In the genomic region with DNA sequence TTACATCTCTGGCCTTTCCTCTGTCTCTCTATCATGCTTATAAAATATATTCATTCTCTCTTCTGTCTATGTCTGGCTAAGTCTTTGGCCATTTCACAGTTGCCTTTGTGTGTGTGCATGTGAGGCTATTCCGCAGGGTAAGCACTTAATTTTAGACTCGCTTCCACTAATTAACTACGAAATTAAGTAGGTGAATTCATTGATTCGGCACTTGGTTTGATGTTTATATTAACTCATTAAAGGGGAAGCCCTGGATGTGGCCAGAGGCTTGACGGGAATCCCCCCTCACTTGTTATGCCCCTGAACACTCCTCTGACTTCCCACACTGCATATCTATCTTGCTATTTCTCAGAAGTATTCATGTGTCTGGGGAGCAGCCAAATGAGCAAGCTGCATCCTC, we compare ENCODE assay signal across 26 mouse cellular contexts.
A peak's percentile ranks its signal among the peaks of the same experiment; 100 is the strongest.
DNase-seq lines count a peak whose midpoint lies in the region; ATAC-seq and TF ChIP-seq lines count a peak whose summit lies in the region.
"Had no signal": no experiment of that assay in that cellular context is flagged by ENCODE, and none has a peak within 500 bp of the region (broad histone marks: within the 10 kb centered on the region; RNA-seq: fewer than 3 reads in every experiment).

No protein-coding gene starts in this region.

- no peak for TF ChIP-seq CTCF in left cerebral cortex, adult 2 months (IDR thresholded peaks at IDR 0.05)

- DNase-seq in hindbrain, embryonic 10.5 days (ENCODE audit: low spot score), result no peak
- DNase-seq in Muller cell, postnatal 12 days (ENCODE audit: inconsistent ontology term), result peak; percentile 60
- no peak for DNase-seq in hindbrain, embryonic 14.5 days (ENCODE audit: low spot score)
- no peak for DNase-seq in left cerebral cortex, adult 2 months (ENCODE audit: extremely low spot score in 1 of 2, low spot score in 2 of 2)
- DNase-seq in thymus, adult 18-20 months, result no peak
- DNase-seq: adrenal gland, adult 2 months; B cell, adult 2 months; cerebellum, adult 8-10 months; gastrocnemius, postnatal 36 days; heart, postnatal 4 days; kidney, adult 8-10 months; kidney, postnatal 10 days; liver, postnatal 0 days; thymus, adult 2 months; thymus, postnatal 4 days had no signal

- 51% methylated on average over 5 of the region's 5 CpGs for WGBS in hindbrain, embryonic 12.5 days
- 75% methylated on average over 5 of the region's 5 CpGs for WGBS in hindbrain, embryonic 10.5 days
- WGBS in hindbrain, embryonic 14.5 days, result 36% methylated on average over 5 of the region's 5 CpGs
- WGBS in neural tube, embryonic 13.5 days, result 36% methylated on average over 5 of the region's 5 CpGs

- peak; percentile 43; the same call in 1 of the 2 replicates for ATAC-seq in hindbrain, embryonic 12.5 days (ENCODE audit: low FRiP score)
- ATAC-seq in hindbrain, embryonic 14.5 days (ENCODE audit: low FRiP score), result peak; percentile 76; the same call in 1 of the 2 replicates
- ATAC-seq in neural tube, embryonic 13.5 days (ENCODE audit: low read depth), result peak; percentile 75
- ATAC-seq: intestine, embryonic 15.5 days; liver, postnatal 0 days; lung, postnatal 0 days had no signal

- H3K4me2 ChIP-seq in hindbrain, embryonic 12.5 days (replicated peaks), result no peak overlapping the region
- 0 out of 2 replicates have a peak overlapping the region, but pooled peaks have one; percentile 3 for H3K4me2 ChIP-seq in hindbrain, embryonic 14.5 days (replicated peaks)
- H3K4me2 ChIP-seq in neural tube, embryonic 13.5 days, result peak overlapping the region; percentile 18; the same call in 1 of the 2 replicates
- H3K4me2 ChIP-seq: heart, embryonic 15.5 days; intestine, embryonic 15.5 days; limb, embryonic 12.5 days; liver, embryonic 11.5 days had no signal

- H3K27ac ChIP-seq in hindbrain, embryonic 12.5 days, result 0 out of 2 replicates have a peak overlapping the region, but pooled peaks have one; percentile 2
- H3K27ac ChIP-seq in hindbrain, embryonic 10.5 days, result no peak overlapping the region
- H3K27ac ChIP-seq in hindbrain, embryonic 14.5 days, result peak overlapping the region; percentile 41
- H3K27ac ChIP-seq in neural tube, embryonic 13.5 days (replicated peaks), result peak overlapping the region; percentile 64
- H3K27ac ChIP-seq in left cerebral cortex, adult 2 months, result no peak overlapping the region
- H3K27ac ChIP-seq: heart, embryonic 15.5 days; intestine, embryonic 15.5 days; limb, embryonic 12.5 days; macrophage had no signal

- H3K9me3 ChIP-seq in hindbrain, embryonic 12.5 days (replicated peaks), result no peaks in the 10 kb centered on the region
- no peaks in the 10 kb centered on the region for H3K9me3 ChIP-seq in hindbrain, embryonic 10.5 days
- H3K9me3 ChIP-seq in hindbrain, embryonic 14.5 days (ENCODE audit: control insufficient read depth, low read length), result no peaks in the 10 kb centered on the region
- H3K9me3 ChIP-seq in neural tube, embryonic 13.5 days, result no peaks in the 10 kb centered on the region
- H3K9me3 ChIP-seq: G1E; heart, embryonic 15.5 days; intestine, embryonic 15.5 days; limb, embryonic 12.5 days had no signal

- no peak overlapping the region for H3K9ac ChIP-seq in hindbrain, embryonic 12.5 days
- H3K9ac ChIP-seq in hindbrain, embryonic 14.5 days, result no peak overlapping the region
- no peak overlapping the region for H3K9ac ChIP-seq in neural tube, embryonic 13.5 days
- H3K9ac ChIP-seq: heart, embryonic 15.5 days; intestine, embryonic 15.5 days; limb, embryonic 12.5 days; liver, postnatal 0 days had no signal

- no peaks in the 10 kb centered on the region for H3K4me1 ChIP-seq in hindbrain, embryonic 12.5 days
- no peaks in the 10 kb centered on the region for H3K4me1 ChIP-seq in hindbrain, embryonic 10.5 days (replicated peaks)
- H3K4me1 ChIP-seq in hindbrain, embryonic 14.5 days (replicated peaks; ENCODE audit: control insufficient read depth, insufficient read depth, low read length), result peaks cover 15% of the 10 kb centered on the region
- peaks cover 22% of the 10 kb centered on the region for H3K4me1 ChIP-seq in neural tube, embryonic 13.5 days (replicated peaks)
- H3K4me1 ChIP-seq: heart, embryonic 15.5 days; intestine, embryonic 15.5 days; limb, embryonic 12.5 days had no signal

- H3K4me3 ChIP-seq in hindbrain, embryonic 12.5 days, result no peak overlapping the region
- no peak overlapping the region for H3K4me3 ChIP-seq in hindbrain, embryonic 10.5 days
- H3K4me3 ChIP-seq in hindbrain, embryonic 14.5 days (replicated peaks; ENCODE audit: low read length), result no peak overlapping the region
- H3K4me3 ChIP-seq in neural tube, embryonic 13.5 days, result no peak overlapping the region
- H3K4me3 ChIP-seq in left cerebral cortex, adult 2 months, result no peak overlapping the region
- H3K4me3 ChIP-seq: heart, embryonic 15.5 days; intestine, embryonic 15.5 days; limb, embryonic 12.5 days; myocyte had no signal

- intact Hi-C loops in left cerebral cortex, adult 2 months (cut with DNase I), result no loop called here

- H3K36me3 ChIP-seq in hindbrain, embryonic 12.5 days, result no peaks in the 10 kb centered on the region
- H3K36me3 ChIP-seq in hindbrain, embryonic 10.5 days, result no peaks in the 10 kb centered on the region
- H3K36me3 ChIP-seq in hindbrain, embryonic 14.5 days (replicated peaks; ENCODE audit: control insufficient read depth, insufficient read depth), result no peaks in the 10 kb centered on the region
- H3K36me3 ChIP-seq in neural tube, embryonic 13.5 days, result no peaks in the 10 kb centered on the region
- H3K36me3 ChIP-seq: G1E; heart, embryonic 15.5 days; intestine, embryonic 15.5 days; limb, embryonic 12.5 days had no signal

- no peaks in the 10 kb centered on the region for H3K27me3 ChIP-seq in hindbrain, embryonic 12.5 days
- no peaks in the 10 kb centered on the region for H3K27me3 ChIP-seq in hindbrain, embryonic 10.5 days (ENCODE audit: insufficient read depth, poor library complexity, severe bottlenecking)
- H3K27me3 ChIP-seq in hindbrain, embryonic 14.5 days (ENCODE audit: control insufficient read depth, insufficient read depth, low read length), result no peaks in the 10 kb centered on the region
- no peaks in the 10 kb centered on the region for H3K27me3 ChIP-seq in neural tube, embryonic 13.5 days
- H3K27me3 ChIP-seq: CH12.LX; heart, embryonic 15.5 days; intestine, embryonic 15.5 days; limb, embryonic 12.5 days had no signal

Comparison
In these comparisons a context has a peak if more than half of its experiments do, and no peak if none do; other contexts are left out.
1. H3K27ac ChIP-seq: peak in hindbrain, embryonic 12.5 days (single experiment), hindbrain, embryonic 14.5 days (single experiment) and neural tube, embryonic 13.5 days (single experiment); none in hindbrain, embryonic 10.5 days (single experiment) and left cerebral cortex, adult 2 months (single experiment).
2. Peak in every context shown above with its lines, with median percentiles within 50 percentile points of each other: ATAC-seq.